Mouse (Mus musculus): Measurements from ENCODE around the gene Rangap1.

GRCm38 (mm10) chr15:81781816-81782215 is 36.5 kb upstream of the Rangap1 start:
- TF ChIP-seq CTCF (IDR thresholded peaks at IDR 0.05) (no peak), POLR2A (IDR thresholded peaks at IDR 0.05; ENCODE audit: insufficient read depth, low read depth, low read length) (no peak), EP300 (IDR thresholded peaks at IDR 0.05; ENCODE audit: insufficient read depth, low read depth, low read length) (no peak)

All from heart, adult 2 months (tissue).